Mouse (Mus musculus): Measurements from ENCODE around the gene Arsg. TPM values are rescaled to one million over a fixed set of nuclear protein-coding genes. Genes with fewer than 3 reads are reported as not detected.
A peak's percentile ranks its signal among the peaks of the same experiment; 100 is the strongest.

Arsg gene
- polyA plus RNA-seq, 1 experiment, result 26.8 TPM

GRCm38 (mm10) chr11:109598778-109599570 is 125.8 kb downstream of the Arsg start:
- TF ChIP-seq POLR2A (IDR thresholded peaks at IDR 0.05; ENCODE audit: extremely low read depth, insufficient read depth, low read length) (no peak), CTCF (IDR thresholded peaks at IDR 0.05; ENCODE audit: extremely low read depth, insufficient read depth, low read length) (no peak)
- H3K27ac ChIP-seq (ENCODE audit: insufficient read depth, low read length), result no peak overlapping the region
- H3K4me3 ChIP-seq (ENCODE audit: insufficient read depth, low read length), result no peak overlapping the region
- no peaks in the 10 kb centered on the region for H3K4me1 ChIP-seq (ENCODE audit: control insufficient read depth, insufficient read depth, low read length)

GRCm38 (mm10) chr11:109607600-109607999 is 134.4 kb downstream of the Arsg start:
- no peak overlapping the region for H3K4me3 ChIP-seq (ENCODE audit: insufficient read depth, low read length)
- H3K4me1 ChIP-seq (ENCODE audit: control insufficient read depth, insufficient read depth, low read length), result peaks cover 6% of the 10 kb centered on the region; the same call in 1 of the 2 replicates
- H3K27ac ChIP-seq (ENCODE audit: insufficient read depth, low read length), result no peak overlapping the region
- TF ChIP-seq POLR2A (IDR thresholded peaks at IDR 0.05; ENCODE audit: extremely low read depth, insufficient read depth, low read length) (no peak), CTCF (IDR thresholded peaks at IDR 0.05; ENCODE audit: extremely low read depth, insufficient read depth, low read length) (no peak)

DNA sequence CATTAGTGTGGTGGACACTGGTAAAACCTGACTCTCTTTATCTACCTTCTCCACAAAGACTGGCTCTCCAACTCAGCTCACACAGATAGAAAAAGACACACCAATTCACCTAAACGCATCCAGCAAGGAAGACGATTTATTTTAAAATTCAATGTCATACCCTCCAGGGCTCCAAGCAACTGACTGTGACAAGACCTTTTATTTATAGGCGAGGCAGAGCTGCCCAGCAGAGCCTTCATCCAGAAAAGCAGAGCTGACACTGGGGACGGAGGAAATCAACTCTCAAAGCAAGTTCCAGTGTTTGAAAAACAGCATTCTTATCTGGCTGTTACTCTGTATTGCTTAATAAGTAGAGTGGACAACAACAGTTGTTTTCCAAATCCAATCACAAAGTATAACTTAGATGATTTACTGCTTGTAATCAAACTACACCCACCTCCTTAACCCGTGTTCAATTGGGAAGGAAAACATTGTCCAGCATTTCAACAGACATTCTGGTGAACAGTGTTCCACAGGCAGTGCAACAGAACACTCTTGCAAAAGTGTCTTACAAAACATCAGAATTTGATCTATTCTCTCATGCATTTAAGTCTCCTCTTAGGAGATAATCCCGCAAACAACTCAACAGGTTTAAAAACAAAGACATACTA is 135.9 kb downstream of the Arsg start:
- no peak overlapping the region; the same call in 1 of the 2 replicates for H3K4me3 ChIP-seq (ENCODE audit: insufficient read depth, low read length)
- TF ChIP-seq CTCF (IDR thresholded peaks at IDR 0.05; ENCODE audit: extremely low read depth, insufficient read depth, low read length), result no peak
- TF ChIP-seq POLR2A (IDR thresholded peaks at IDR 0.05; ENCODE audit: extremely low read depth, insufficient read depth, low read length), result no peak
- peaks cover 6% of the 10 kb centered on the region; the same call in 1 of the 2 replicates for H3K4me1 ChIP-seq (ENCODE audit: control insufficient read depth, insufficient read depth, low read length)
- H3K27ac ChIP-seq (ENCODE audit: insufficient read depth, low read length), result no peak overlapping the region; the same call in 1 of the 2 replicates

DNA sequence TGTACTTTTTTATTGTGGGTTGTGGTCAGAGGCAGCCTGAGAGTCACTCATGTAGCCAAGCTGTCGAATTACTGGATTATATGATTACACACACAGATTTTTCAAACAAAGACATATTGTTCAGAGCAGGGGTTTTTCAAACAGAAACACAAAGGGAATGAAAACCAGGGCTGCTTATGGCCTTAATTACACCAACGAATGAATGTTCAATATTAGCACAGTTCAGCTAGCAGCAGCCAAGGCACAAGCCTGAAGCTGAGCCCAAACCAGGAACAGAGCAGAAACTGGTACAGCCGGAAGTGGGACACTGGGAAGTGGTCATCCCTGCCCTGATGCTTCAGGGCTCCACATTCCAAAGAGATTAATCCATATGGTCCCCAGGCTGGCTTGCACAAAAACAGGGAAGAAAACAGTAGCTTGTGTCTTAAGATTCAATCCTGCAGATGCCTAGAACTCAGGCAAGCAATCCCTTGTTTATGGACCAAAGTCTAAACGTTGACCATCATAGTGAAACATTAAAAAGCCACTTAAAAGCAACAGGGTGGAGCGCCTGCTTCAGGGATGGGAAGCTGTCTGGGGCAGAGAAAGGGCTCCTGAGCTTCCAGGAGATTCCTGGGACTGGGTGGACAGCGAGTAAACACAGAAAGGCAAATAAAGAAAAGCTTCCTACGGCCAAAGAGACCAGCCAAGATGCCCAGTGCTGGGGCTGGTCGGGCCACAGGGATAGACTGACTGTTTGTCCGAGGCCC is 137.0 kb downstream of the Arsg start:
- no peak for TF ChIP-seq CTCF (IDR thresholded peaks at IDR 0.05; ENCODE audit: extremely low read depth, insufficient read depth, low read length)
- TF ChIP-seq POLR2A (IDR thresholded peaks at IDR 0.05; ENCODE audit: extremely low read depth, insufficient read depth, low read length), result no peak
- peaks cover 6% of the 10 kb centered on the region; the same call in 1 of the 2 replicates for H3K4me1 ChIP-seq (ENCODE audit: control insufficient read depth, insufficient read depth, low read length)
- H3K4me3 ChIP-seq (ENCODE audit: insufficient read depth, low read length), result peak overlapping the region; percentile 78
- H3K27ac ChIP-seq (ENCODE audit: insufficient read depth, low read length), result no peak overlapping the region; the same call in 1 of the 2 replicates

GRCm38 (mm10) chr11:109610795-109611302 is 137.7 kb downstream of the Arsg start:
- Histone ChIP-seq H3K27ac (ENCODE audit: insufficient read depth, low read length) (peak overlapping the region; percentile 72), H3K4me3 (ENCODE audit: insufficient read depth, low read length) (peak overlapping the region; percentile 78), H3K4me1 (ENCODE audit: control insufficient read depth, insufficient read depth, low read length) (peaks cover 6% of the 10 kb centered on the region; the same call in 1 of the 2 replicates)
- TF ChIP-seq CTCF (IDR thresholded peaks at IDR 0.05; ENCODE audit: extremely low read depth, insufficient read depth, low read length), result no peak
- no peak for TF ChIP-seq POLR2A (IDR thresholded peaks at IDR 0.05; ENCODE audit: extremely low read depth, insufficient read depth, low read length)

DNA sequence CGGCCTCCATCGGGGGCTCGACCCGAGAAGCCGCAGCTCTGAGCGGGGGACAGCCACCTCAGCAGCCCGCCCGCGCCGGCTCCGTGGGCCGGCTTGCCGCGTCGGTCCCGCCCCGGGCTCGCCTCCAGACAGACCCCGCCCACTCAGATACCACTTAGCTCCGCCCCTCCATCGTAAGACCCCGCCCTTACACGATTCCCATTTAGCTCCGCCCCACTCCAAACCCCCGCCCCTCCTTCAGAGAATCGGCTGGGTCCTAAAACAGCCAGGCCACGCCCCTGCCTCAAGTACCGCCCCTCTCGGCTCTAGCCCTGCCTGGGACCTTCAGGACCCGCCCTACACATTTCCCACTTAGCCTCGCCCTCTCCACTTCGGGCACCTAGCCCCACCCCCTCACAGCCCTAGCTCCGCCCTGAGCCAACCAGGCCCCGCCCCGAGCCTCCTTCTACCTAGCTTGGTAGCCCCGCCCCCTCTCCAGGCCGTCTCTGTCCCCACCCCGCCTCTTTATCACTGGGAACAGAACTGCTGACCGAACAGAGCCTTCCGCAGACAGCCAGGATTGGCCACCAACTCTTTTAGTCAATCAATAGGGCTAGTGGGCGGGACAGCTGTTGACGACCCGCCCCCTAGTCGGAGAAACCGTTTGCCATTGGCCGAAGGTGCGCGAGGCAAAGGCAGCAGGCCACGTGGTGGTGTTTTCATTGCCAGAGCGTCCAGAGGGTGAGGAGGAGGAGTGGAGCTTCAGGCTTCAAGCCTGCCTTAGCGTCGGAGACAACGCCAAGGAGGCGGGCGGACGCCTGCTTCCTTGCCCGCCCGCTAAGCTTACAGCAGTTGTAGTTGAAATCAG is 138.4 kb downstream of the Arsg start, which contains the start of gene Wipi1:
TSS of gene Wipi1 (minus strand) at position 665 of the 847 bp plus-strand sequence.
- TF ChIP-seq CTCF (IDR thresholded peaks at IDR 0.05; ENCODE audit: extremely low read depth, insufficient read depth, low read length) (no peak), POLR2A (IDR thresholded peaks at IDR 0.05; ENCODE audit: extremely low read depth, insufficient read depth, low read length) (peak; percentile 89; the same call in 1 of the 2 replicates)
- Histone ChIP-seq H3K4me1 (ENCODE audit: control insufficient read depth, insufficient read depth, low read length) (peaks cover 6% of the 10 kb centered on the region; the same call in 1 of the 2 replicates), H3K27ac (ENCODE audit: insufficient read depth, low read length) (peak within 1 kb of the TSS; percentile 72)

DNA sequence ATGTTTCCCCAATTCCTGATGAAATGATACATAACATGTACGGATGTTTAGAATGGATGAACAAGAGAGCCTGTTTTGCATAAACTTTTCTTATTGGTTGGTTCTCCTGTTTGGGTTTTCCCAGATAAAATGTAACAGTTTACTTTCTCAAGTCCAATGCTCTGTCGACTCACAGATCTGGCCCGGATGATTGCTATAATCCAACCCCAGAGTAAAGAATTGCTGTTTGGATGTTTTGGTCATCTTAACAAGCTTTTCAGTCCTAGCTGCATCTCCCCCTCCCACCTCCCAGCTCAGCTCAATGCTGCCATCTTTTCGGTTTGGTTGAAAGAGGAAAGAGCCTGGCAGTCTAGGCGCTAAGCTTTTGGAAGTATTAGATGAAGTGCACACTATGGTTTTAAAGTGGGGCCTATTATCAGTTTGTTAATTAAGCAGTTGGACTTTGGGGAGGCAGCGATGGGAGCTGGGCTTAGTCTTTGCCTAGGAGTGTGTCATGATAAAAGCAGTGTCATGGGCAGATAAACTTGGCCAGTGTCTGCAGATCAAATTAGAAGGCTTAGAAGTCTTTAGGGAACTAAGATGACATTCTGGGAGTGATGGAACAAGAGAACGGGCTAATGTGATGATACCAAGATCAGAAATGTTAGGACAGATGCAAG is 139.8 kb downstream of the Arsg start:
- no peak overlapping the region for H3K4me3 ChIP-seq (ENCODE audit: insufficient read depth, low read length)
- TF ChIP-seq CTCF (IDR thresholded peaks at IDR 0.05; ENCODE audit: extremely low read depth, insufficient read depth, low read length) (no peak), POLR2A (IDR thresholded peaks at IDR 0.05; ENCODE audit: extremely low read depth, insufficient read depth, low read length) (no peak)
- no peak overlapping the region for H3K27ac ChIP-seq (ENCODE audit: insufficient read depth, low read length)
- H3K4me1 ChIP-seq (ENCODE audit: control insufficient read depth, insufficient read depth, low read length), result peaks cover 6% of the 10 kb centered on the region; the same call in 1 of the 2 replicates

More for the DNA sequence above, 138.4 kb downstream of the Arsg start, which contains the start of gene Wipi1:
- H3K4me3 ChIP-seq (ENCODE audit: insufficient read depth, low read length), result peak within 1 kb of the TSS; percentile 78

GRCm38 (mm10) chr11:109615286-109615685 is 142.1 kb downstream of the Arsg start:
- Histone ChIP-seq H3K27ac (ENCODE audit: insufficient read depth, low read length) (no peak overlapping the region), H3K4me3 (ENCODE audit: insufficient read depth, low read length) (no peak overlapping the region), H3K4me1 (ENCODE audit: control insufficient read depth, insufficient read depth, low read length) (peaks cover 1% of the 10 kb centered on the region; the same call in 1 of the 2 replicates)

More at GRCm38 (mm10) chr11:109615286-109615685, 142.1 kb downstream of the Arsg start:
- TF ChIP-seq CTCF (IDR thresholded peaks at IDR 0.05; ENCODE audit: extremely low read depth, insufficient read depth, low read length) (no peak), POLR2A (IDR thresholded peaks at IDR 0.05; ENCODE audit: extremely low read depth, insufficient read depth, low read length) (no peak)
